Mouse (Mus musculus) embryonic facial prominence, embryonic 11.5 days (tissue): ENCODE measurements at regions not wholly inside any gene's neighbourhood (a gene's known extent, or its start where the extent isn't known, plus 50 kb on each side); places are given as distances from the start of the nearest gene placed in this dataset.

Experiments used
- ATAC-seq: fragments of 200-750 bp; cut with Nextera tagmentation; replicated peaks from 2 replicates; pipeline ENCODE4 v1.8.0; 2017; ENCODE audit warnings: low read depth; ENCODE audit not compliant: insufficient number of reproducible peaks, low FRiP score, low TSS enrichment
- DNase-seq: peaks from one replicate; pipeline ENCODE4 v3.0.0-alpha.2; 2015; ENCODE audit warnings: low spot score
- H3K27ac ChIP-seq: fragments of 300-500 bp; sonication (generic); replicated peaks from 2 replicates; pipeline ENCODE4 v1.5.1; 2014; ENCODE audit warnings: mild to moderate bottlenecking, low read depth, low read length, control low read depth
- H3K27me3 ChIP-seq: fragments of 300-500 bp; sonication (generic); 2 replicates; pipeline ENCODE4 v1.6.1; 2014; ENCODE audit warnings: mild to moderate bottlenecking, low read length, moderate library complexity, mixed read lengths; ENCODE audit not compliant: control insufficient read depth, insufficient read depth
- H3K36me3 ChIP-seq: fragments of 300-500 bp; sonication (generic); replicated peaks from 2 replicates; pipeline ENCODE4 v1.6.1; 2014; ENCODE audit warnings: low read depth, mild to moderate bottlenecking, low read length, moderate library complexity, mixed read lengths; ENCODE audit not compliant: control insufficient read depth, insufficient read depth
- H3K4me1 ChIP-seq: fragments of 300-500 bp; sonication (generic); 2 replicates; pipeline ENCODE4 v1.6.1; 2014; ENCODE audit warnings: low read length, mixed read lengths; ENCODE audit not compliant: control insufficient read depth, insufficient read depth
- H3K4me2 ChIP-seq: fragments of 300-500 bp; sonication (generic); 2 replicates; pipeline ENCODE4 v1.6.1; 2014; ENCODE audit warnings: low read depth, mild to moderate bottlenecking, control low read depth, low read length, moderate library complexity
- H3K4me3 ChIP-seq: fragments of 300-500 bp; sonication (generic); 2 replicates; pipeline ENCODE4 v1.5.1; 2014; ENCODE audit warnings: low read depth, low read length, control low read depth
- H3K9ac ChIP-seq: fragments of 300-500 bp; sonication (generic); replicated peaks from 2 replicates; pipeline ENCODE4 v1.6.1; 2014; ENCODE audit warnings: mild to moderate bottlenecking, control low read depth, low read length
- H3K9me3 ChIP-seq: fragments of 300-500 bp; sonication (generic); replicated peaks from 2 replicates; pipeline ENCODE4 v1.6.1; 2016; ENCODE audit warnings: mild to moderate bottlenecking, low read length, inconsistent platforms, mixed read lengths; ENCODE audit not compliant: control insufficient read depth
- WGBS: fragments of 180-500 bp; shearing (Covaris S2); extraction: QIAGEN DNeasy Blood & Tissue Kit; methylation state at CpG from one replicate; pipeline ENCODE4 v1.1.7; 2014; 5-methylcytosine and 5-hydroxymethylcytosine counted together

- Histone ChIP-seq H3K4me1 (no peaks in the 10 kb centered on the region), H3K27me3 (no peaks in the 10 kb centered on the region), H3K27ac (no peak overlapping the region), H3K4me3 (no peak overlapping the region), H3K9ac (no peak overlapping the region), H3K36me3 (no peaks in the 10 kb centered on the region), H3K4me2 (no peak overlapping the region), H3K9me3 (no peaks in the 10 kb centered on the region)
- no peak for DNase-seq
- 76% methylated on average over 1 of the region's 1 CpGs for WGBS
- ATAC-seq, result no peak
These were observed 184.3 kb downstream of the Ube2e3 start for GRCm38 (mm10) chr2:79052226-79052625.

- Histone ChIP-seq H3K4me1 (no peaks in the 10 kb centered on the region), H3K9me3 (no peaks in the 10 kb centered on the region), H3K27me3 (no peaks in the 10 kb centered on the region), H3K36me3 (no peaks in the 10 kb centered on the region), H3K4me2 (no peak overlapping the region), H3K27ac (no peak overlapping the region), H3K4me3 (no peak overlapping the region), H3K9ac (no peak overlapping the region)
- 85% methylated on average over 2 of the region's 2 CpGs for WGBS
- DNase-seq, result no peak
- ATAC-seq, result no peak
These were observed 188.2 kb downstream of the Ube2e3 start for GRCm38 (mm10) chr2:79056138-79056537.

GRCm38 (mm10) chr2:79059115-79059943 lies 191.4 kb downstream of the Ube2e3 start:
- WGBS, result 83% methylated on average over 7 of the region's 7 CpGs
- DNase-seq, result no peak
- H3K27me3 ChIP-seq, result no peaks in the 10 kb centered on the region
- H3K9me3 ChIP-seq, result no peaks in the 10 kb centered on the region
- H3K4me1 ChIP-seq, result 0 out of 2 replicates have a peak, but pooled peaks cover 2% of the 10 kb centered on the region
- no peak overlapping the region for H3K27ac ChIP-seq
- H3K4me3 ChIP-seq, result no peak overlapping the region
- no peak for ATAC-seq
- H3K36me3 ChIP-seq, result no peaks in the 10 kb centered on the region
- H3K4me2 ChIP-seq, result no peak overlapping the region
- no peak overlapping the region for H3K9ac ChIP-seq

- WGBS, result 73% methylated on average over 4 of the region's 4 CpGs
- Histone ChIP-seq H3K9ac (no peak overlapping the region), H3K27me3 (no peaks in the 10 kb centered on the region), H3K27ac (no peak overlapping the region), H3K4me1 (0 out of 2 replicates have a peak, but pooled peaks cover 2% of the 10 kb centered on the region), H3K4me2 (no peak overlapping the region), H3K36me3 (no peaks in the 10 kb centered on the region), H3K4me3 (no peak overlapping the region), H3K9me3 (no peaks in the 10 kb centered on the region)
- ATAC-seq (no peak), DNase-seq (no peak)
These were observed 192.0 kb downstream of the Ube2e3 start for GRCm38 (mm10) chr2:79059944-79060238.

GRCm38 (mm10) chr2:79060320-79060719 lies 192.4 kb downstream of the Ube2e3 start:
- Histone ChIP-seq H3K9me3 (no peaks in the 10 kb centered on the region), H3K27me3 (no peaks in the 10 kb centered on the region), H3K9ac (no peak overlapping the region), H3K4me2 (no peak overlapping the region), H3K27ac (no peak overlapping the region), H3K4me3 (no peak overlapping the region), H3K4me1 (0 out of 2 replicates have a peak, but pooled peaks cover 2% of the 10 kb centered on the region), H3K36me3 (no peaks in the 10 kb centered on the region)
- 68% methylated on average over 7 of the region's 7 CpGs for WGBS
- ATAC-seq (no peak), DNase-seq (no peak)

GRCm38 (mm10) chr2:79061645-79062044 lies 193.6 kb upstream of the Itga4 start:
- H3K27ac ChIP-seq, result no peak overlapping the region
- no peak overlapping the region for H3K4me2 ChIP-seq
- H3K4me3 ChIP-seq, result no peak overlapping the region
- H3K27me3 ChIP-seq, result no peaks in the 10 kb centered on the region
- H3K9me3 ChIP-seq, result no peaks in the 10 kb centered on the region
- H3K36me3 ChIP-seq, result no peaks in the 10 kb centered on the region
- WGBS, result 78% methylated on average over 4 of the region's 4 CpGs
- no peak for ATAC-seq
- 0 out of 2 replicates have a peak, but pooled peaks cover 2% of the 10 kb centered on the region for H3K4me1 ChIP-seq
- DNase-seq, result no peak
- H3K9ac ChIP-seq, result no peak overlapping the region

GRCm38 (mm10) chr2:79062196-79062636 lies 193.0 kb upstream of the Itga4 start:
- peak; percentile 59 for DNase-seq

GRCm38 (mm10) chr2:79063641-79064040 lies 191.6 kb upstream of the Itga4 start:
- WGBS, result 89% methylated on average over 2 of the region's 2 CpGs
- Histone ChIP-seq H3K36me3 (no peaks in the 10 kb centered on the region), H3K27ac (no peak overlapping the region), H3K4me2 (no peak overlapping the region), H3K4me1 (0 out of 2 replicates have a peak, but pooled peaks cover 2% of the 10 kb centered on the region), H3K27me3 (no peaks in the 10 kb centered on the region), H3K9ac (no peak overlapping the region), H3K9me3 (no peaks in the 10 kb centered on the region), H3K4me3 (no peak overlapping the region)
- DNase-seq (no peak), ATAC-seq (no peak)

More at GRCm38 (mm10) chr2:79062196-79062636, 193.0 kb upstream of the Itga4 start:
- Histone ChIP-seq H3K27me3 (no peaks in the 10 kb centered on the region), H3K36me3 (no peaks in the 10 kb centered on the region), H3K4me3 (no peak overlapping the region), H3K9me3 (no peaks in the 10 kb centered on the region), H3K27ac (no peak overlapping the region), H3K4me2 (no peak overlapping the region), H3K9ac (no peak overlapping the region), H3K4me1 (0 out of 2 replicates have a peak, but pooled peaks cover 2% of the 10 kb centered on the region)
- ATAC-seq, result no peak
- WGBS, result 54% methylated on average over 6 of the region's 6 CpGs
